Mouse (Mus musculus): ENCODE results near the gene Fbxw28.
"Not testable (repeated sequence)": the region's sequence is repeated elsewhere in the genome, so short reads cannot be mapped to it uniquely, and the experiment has no call there.

Fbxw28 gene

GRCm38 (mm10) chr9:109339559-109339958, at the start of gene Fbxw28:
Gene Fbxw28, minus strand, starts transcription at chr9:109339659.
- not testable (repeated sequence) for DNase-seq (ENCODE audit: low read depth, low spot score)

DNA sequence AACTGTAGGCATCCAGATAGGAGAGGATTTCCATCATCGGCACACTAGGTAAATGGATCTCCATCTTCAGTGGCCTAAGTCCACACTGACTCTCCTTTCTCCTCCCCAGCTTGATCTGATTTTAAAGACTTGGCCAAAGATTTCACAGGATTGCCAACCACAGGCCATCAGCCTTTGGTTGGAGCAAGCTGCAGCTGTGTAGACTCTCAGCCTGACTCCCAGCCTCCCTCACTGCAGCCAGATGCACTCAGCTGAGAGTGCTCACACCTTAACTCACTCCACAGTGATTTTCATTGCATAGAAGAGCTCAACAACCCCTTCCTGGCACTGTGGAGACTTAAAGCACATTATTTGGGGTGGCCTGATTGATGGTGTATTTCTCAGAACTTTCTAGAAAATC, 51.9 kb downstream of the Fbxw28 start, which contains the start of gene Fbxw14:
Fbxw14 (minus strand) TSS at position 101 of the 400 bp plus-strand sequence.
- DNase-seq (ENCODE audit: low read depth, low spot score) = not testable (repeated sequence)

All from skeletal muscle tissue, adult 2 months (tissue).